Mouse (Mus musculus): Measurements from ENCODE around the gene Gm44973.

DNA sequence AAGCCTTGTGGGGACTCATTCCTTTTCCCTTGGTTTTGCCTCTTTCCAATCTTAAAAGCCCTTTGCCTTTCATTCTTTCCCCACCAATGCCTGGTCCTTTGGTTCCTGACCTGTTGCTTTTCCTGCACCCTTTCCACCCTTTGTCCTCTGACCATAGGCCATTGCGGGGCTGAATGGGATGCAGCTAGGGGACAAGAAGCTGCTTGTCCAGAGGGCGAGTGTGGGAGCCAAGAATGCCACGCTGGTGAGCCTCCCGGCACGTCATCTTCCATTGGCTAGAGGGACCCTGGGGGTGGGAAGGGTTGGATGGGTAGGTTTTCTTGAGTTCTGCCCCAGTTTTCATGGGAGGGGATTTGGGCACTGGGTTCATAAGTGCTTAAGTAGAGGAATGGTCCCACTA is 59.7 kb downstream of the Gm44973 start:
- TF ChIP-seq EP300 (IDR thresholded peaks at IDR 0.05; ENCODE audit: low read depth): no peak
- TF ChIP-seq CTCF (IDR thresholded peaks at IDR 0.05; ENCODE audit: low read depth): no peak
